Mouse (Mus musculus) frontal cortex, adult (tissue): ENCODE results near the gene Tmem121.

Experiments used
- ATAC-seq: cut with Nextera tagmentation; 2 replicates; pipeline ENCODE4 v1.9.2; 2017; ENCODE audit warnings: mild to moderate bottlenecking, moderate library complexity, mixed read lengths; ENCODE audit not compliant: low TSS enrichment

The Tmem121 gene

DNA sequence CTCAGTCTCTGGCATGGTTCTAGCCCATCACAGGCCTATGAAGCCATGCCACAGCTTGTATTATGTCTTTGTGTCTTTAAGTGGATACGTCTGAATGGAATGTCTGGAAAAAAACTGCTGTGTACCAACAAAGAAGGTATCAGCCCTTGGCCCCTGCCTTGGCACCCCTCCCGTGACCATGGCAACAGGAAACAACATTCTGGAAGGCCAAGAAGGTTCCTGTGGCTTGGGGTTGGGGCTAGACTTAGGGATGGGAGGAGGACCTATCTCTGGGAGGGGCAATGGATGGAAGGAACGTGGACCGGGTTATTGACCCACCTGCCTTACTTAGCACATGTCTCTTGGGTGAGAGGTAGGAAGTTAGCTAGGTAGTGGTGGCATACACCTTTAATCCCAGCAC lies 36.4 kb upstream of the Tmem121 start:
- ATAC-seq, result no peak

DNA sequence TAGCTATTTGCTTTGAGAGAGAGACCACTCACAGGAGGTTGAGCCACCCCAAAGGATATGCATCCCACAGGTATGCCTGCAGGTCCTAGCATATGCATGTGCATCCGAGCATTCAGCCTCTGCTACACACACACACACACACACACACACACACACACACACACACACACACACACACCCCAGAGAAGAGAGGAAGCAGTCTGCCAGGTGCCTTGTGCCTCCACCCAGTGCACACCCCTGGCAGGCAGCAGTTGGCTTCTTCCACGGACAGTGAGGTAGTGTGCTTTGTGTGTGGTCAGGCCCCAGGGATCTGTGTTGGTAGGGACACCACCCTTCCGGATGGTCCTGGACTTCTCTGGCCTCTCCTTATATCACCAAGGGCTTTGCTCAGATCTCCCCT lies 35.8 kb upstream of the Tmem121 start:
- ATAC-seq, result no peak

DNA sequence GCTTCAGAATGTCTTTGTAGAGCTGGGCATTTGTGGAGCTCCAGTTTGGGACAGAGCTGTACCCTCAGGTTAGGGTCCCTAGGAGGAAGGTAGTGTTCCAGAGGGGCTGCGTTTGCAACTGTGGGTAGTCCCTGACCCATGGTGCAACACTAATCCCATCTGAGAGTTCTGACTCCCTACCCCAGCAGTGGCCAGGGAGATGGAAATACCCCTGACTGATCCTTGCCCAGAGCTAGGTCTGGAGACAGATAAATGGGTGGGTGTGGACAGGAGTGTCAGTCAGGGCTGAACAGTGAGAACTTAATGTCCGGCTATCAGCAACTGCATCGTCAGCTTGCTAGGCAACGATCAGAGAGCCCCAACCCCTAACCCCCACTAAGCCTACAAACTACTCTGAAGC lies 35.1 kb upstream of the Tmem121 start:
- no peak for ATAC-seq

DNA sequence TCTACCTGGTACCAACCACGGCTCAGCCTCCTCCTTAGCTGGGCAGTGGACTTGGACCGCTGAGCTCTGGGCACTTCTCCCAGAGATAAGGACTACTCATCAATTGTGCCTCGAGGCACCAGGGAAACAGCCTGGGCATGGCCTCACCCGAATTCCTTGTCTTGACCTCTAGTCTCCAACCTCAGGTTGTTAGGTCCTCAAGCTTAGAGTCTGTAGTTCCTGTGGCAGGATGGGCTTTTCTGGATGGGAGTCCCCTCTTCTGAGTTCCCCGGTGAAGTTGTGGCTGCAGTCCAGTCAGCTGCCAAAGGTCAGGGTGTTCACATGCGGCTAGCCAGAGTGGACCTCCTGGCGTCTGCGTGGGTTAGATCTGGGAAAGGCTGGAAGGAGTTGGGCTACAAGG lies 34.7 kb upstream of the Tmem121 start:
- ATAC-seq, result no peak

DNA sequence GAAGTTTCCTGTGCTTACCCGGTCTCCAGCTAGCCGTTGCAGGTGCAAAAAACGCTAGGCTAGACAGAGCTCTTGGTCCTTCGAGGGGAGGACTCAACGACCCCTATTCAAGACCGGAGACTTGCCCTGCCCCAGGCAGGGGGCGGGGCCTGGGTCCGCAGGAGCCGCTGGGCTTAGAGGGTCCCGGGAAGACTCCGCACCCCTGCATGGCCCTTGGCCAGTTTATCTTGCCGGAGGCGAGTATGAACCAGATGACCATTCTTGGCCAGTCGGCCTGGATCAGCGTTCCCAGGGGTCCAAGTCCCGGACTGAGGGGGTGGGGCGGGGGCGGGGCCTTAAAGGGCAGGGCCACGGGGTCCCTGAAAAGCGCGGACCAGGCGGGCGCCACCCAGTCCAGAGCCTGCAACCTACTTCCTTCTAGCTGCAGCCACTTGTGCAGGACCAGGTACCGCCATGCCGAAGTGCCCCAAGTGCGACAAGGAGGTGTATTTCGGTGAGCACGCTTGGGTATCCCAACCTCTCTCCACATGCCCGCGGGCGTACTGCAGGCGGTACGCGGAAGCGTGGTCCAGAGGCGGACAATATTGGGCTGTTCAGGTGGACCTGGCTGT lies 34.0 kb upstream of the Tmem121 start:
- no peak for ATAC-seq

DNA sequence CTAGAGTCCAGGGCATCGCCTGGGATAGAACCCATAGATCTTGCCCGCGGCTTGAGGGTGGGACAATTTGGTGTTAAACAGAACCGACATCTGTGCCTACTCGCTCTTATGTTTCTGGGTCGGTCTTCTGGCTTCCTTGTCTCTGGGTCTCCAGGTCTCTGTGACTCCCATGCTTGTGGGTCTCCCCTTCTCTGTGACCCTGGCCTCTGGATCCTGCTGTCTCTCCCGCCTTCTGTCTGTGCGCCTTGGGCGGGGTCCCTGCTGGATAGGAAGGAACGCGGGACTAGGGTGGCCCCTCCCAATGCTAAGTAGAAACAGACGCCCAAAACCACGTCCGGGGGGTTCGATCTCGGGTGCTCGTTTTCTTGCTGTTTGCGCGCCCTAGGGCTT lies 33.5 kb upstream of the Tmem121 start:
- ATAC-seq, result no peak

DNA sequence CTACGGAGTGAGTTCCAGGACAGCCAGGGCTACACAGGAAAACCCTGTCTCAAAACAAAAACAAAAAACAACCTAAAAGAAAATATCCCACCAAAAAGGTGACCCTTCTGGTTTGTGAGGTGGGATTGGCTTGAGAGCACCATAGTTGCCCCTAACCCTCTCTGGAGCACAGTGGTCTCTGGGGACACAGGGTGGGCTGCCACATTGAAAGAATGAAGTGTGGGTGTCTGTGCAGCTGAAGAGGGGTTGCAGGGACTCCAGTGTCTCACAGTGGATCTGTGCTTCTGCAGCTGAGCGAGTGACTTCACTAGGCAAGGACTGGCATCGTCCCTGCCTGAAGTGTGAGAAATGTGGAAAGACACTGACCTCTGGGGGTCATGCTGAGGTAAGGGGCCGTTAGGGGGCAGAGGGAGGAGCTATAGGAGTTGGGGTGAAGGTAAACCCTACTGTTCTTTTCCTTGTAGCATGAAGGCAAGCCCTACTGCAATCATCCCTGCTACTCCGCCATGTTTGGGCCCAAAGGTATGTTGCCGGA lies 32.7 kb upstream of the Tmem121 start:
- no peak for ATAC-seq

DNA sequence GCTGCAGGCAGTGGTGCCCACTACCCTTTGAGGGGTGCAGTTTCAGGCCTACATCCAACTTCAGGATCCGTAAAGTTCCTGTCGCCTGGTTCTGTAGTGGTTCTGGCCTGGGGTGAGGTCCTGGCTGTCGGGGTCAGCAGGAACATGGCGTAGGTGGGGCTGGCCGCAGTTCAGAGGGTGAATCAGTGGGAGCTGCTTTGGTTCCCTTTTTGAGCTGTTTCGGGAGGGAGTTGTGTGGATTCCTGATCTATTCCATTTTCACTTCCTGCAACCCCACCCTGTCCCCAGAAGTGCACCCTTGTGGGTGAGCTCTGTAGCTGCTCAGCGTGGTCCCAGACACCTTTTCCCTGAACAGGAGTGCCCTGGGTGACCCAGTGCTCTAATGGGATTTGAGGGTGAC lies 31.8 kb upstream of the Tmem121 start:
- ATAC-seq, result no peak

DNA sequence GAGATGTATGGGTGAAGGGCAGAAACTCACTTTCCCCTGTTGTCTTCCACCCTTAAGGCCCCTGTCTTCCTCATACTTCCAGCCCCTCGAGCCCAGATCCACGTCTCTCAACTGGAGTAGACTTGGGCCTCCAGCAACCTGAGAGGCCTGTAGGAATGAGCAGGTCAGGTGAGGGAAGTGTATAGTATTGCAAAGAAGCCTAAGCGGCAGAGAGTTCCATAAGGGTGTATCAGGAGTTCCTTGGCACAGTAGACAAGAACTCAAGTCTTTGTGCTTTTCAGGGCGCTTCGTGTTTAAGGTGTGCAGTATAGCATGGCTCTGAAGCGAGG lies 31.0 kb upstream of the Tmem121 start:
- ATAC-seq, result no peak

DNA sequence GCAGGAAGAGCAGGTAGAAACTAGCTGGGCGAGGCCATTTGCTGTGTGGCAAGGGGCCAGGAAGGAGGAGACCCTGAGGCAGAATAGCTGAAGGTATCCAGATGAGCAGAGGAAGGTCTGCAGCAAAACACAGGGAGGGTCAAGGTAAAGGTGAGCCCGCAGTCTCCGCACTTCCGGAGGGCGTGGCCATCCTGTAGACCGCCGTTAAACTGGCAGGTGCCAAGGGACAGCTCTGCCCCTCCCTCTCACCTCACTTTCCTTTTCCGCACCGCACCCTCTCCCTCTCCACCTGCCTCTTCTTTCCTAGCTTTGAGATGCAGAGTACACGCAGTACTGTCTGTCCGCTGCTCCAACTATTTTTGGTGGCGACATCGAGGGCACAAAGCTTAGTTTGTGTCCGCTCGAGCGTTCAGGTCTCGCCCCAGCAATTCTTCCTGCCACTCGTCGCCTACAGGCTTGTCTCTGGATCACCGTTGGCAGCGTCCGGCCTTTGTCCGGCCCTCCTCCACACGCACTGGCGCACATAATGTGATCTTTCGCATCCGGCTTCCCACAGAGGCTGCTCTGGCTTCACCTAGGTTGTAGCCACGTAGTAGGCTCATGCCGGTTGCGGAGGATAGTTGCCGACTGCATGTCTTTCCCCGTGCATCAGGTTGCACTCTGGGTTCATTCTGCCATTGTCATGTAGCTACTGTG lies 30.5 kb upstream of the Tmem121 start:
- ATAC-seq, result peak; percentile 7; the same call in 1 of the 2 replicates

DNA sequence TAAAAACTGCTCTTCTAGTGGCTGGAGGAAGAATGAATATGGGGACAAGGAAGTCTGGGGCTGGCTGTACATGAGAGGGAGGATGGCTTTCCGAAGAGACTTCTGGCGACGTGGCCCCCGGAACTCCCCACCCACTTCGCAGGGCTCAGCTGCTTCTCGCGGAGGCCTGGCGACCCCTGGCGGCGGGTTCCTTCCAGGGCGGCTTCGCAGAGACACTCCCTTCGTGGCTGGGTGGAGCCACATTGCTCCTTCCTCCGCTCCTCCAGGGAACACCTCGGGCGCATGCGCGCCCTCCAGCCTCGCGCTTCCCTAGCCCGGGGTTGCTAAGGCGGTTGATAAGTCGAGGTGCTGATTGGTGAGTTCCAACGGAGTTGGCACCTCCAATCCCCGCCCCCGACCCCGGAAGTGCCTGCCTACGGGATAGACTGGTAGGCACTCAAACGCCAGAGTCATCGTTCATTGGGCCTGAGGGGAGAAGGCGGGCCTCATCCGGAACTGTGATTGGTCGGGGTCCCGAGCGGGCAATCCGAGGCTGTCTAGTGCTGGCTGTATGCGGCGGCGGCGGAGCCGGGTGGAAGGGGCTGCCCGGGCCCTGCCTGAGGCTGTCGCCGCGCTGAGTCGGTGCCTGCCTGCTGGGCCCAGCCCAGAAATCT lies 29.7 kb upstream of the Tmem121 start, which contains the start of gene Tedc1:
Gene Tedc1 (plus strand): TSS at position 535 of the 653 bp plus-strand sequence.
- peak; percentile 96 for ATAC-seq

DNA sequence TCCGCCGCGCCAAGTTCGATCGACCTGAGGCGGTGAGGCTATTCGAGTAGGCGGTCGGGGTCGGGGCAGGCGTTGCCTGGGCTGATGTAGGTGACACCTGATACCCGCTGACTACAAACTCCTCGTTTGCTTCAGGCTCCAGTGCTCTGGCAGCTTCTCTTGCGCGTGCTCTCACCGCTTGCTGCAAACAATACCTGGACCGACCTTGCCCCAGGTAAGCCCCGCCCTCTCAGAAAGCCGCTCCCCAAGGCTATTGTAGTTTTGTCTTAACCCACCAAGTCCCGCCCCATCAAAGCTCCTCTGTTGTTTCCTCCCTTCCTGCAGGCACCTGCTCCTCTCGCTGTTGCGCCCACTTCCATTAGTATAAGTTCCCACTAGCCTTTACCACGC lies 29.2 kb upstream of the Tmem121 start:
- ATAC-seq, result no peak

DNA sequence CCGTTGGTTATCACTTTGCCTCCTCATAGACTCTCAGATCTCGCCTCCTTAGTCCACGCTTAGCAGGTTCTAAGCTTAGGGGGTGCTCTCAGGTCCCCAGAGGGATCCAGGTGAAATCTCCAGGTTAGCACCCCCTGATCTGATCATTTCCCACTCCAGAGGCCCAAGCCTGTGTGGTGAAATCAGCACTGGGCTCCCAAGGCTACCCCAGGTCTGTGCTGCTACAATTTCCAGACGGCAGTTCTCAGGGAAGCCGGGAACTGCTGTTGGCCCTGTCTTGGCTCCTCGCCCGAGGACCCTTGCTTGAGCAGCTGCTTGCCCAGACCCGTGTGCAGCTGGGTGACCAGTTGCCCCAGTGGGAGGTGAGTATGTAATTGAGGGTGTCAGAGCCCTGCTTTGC lies 28.7 kb upstream of the Tmem121 start:
- no peak for ATAC-seq

DNA sequence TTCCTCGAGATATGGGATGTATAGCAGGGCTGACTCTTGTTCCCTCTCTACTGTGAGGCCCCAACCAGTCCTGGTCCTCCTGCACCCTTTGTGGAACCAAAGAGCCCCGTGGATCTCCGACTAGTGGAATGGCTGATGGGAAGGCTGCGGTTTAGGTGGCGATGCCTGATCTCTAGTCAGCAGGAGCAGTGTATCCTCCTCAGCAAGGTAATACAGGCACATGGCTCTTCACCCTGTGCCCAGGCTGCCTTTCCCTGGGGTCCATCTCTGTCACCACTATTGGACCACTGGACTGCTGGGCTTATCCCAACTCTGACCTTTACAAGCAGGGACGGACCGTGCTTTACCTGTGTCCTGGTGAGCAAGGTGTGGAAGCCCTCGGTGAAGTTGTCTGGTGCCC lies 28.2 kb upstream of the Tmem121 start:
- no peak for ATAC-seq

DNA sequence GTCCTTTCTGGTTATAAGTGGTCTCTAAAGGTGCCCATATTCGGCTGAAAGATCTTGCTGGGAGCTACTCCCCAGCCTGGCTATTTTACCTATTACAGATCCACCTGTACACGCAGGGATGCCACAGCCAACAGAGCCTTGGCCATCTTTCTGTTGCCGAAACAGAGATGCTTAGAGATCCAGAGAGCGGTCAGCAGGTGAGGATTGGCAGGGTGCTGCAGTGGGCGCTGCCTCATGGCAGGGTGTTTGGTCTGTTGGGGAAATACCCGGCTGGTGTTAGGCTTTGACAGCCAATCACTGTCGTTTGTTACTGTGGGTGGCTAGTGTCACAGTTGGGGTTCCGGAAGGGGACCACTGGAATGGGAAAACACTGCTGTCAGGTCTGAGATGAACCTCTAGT lies 27.8 kb upstream of the Tmem121 start:
- ATAC-seq, result no peak

DNA sequence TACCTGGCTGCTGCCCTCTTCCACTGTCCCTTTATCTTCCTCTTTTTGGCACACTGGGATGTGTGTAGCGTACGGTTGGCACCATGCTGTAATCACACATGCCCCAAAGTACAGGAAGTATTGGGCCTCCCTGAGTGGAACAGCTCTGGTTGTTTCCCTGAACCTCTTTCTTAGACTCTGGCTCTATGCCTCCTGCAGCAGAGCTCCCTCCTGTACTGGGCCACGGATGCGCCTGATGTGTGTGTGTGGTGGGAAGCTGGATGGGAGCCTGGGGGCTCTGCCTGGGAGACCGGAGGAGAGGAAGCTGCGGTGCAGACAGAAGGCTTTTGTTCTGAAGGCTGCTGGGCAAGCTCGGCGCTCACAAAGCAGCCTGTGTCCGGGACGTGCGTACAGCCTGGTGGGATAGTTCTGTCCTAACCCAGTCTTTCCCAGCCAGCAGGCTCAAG lies 22.1 kb upstream of the Tmem121 start:
- peak; percentile 81 for ATAC-seq

DNA sequence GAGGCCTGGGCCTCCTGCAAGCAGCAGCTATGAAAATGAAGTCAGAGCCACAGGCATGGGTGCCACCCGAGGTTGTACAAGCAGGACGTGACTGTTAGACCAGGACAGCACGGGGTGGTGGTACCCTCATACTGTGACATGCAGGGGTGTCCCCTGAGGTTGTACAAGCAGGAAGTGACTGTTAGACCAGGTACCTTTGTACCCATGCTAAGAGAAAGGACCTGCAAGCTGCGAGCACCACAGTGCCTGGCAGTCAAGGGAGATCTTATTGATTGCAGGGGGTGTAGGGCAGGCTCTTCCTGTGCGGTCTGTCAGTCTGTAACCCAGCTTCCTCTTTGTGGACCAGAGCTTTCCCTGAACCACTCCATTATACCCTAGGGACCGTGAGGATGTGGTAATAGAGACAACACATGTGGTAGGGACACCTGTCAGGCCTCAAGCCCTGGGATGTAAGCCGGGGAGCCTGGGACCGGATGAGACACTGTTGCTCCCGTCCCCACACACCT lies 17.6 kb upstream of the Tmem121 start:
- ATAC-seq, result no peak

DNA sequence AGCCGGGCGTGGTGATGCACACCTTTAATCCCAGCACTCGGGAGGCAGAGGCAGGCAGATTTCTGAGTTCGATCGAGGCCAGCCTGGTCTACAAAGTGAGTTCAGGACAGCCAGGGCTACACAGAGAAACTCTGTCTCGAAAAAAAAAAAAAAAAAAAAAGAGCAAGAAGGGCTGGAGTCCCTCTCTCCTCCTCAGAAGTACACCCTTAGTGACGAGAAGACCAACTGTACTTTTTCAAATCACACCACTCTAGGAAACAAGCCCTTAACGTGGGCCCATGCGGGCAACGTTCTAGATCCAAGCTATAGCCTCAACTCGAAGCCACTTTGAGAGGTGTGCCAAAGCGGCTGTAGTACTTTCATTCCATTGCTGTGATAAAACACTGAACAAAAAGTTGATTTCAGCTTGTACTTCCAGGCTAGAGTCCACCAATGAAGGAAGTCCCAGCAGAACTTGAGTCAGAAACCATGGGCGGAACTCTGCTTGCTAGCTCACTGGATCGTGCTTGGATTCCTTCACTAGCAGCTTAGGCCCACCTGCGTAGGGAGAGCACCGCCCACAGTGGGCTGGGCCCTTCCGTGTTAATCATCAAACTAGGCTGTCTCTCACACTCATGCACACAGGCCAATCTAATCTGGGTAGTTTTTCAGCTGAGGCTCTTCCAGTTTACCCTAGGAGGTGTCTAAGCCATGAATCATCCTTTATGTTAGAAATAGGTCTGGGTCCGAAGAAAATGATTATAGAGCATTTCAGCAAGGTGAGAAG lies 8.6 kb upstream of the Tmem121 start:
- no peak for ATAC-seq

DNA sequence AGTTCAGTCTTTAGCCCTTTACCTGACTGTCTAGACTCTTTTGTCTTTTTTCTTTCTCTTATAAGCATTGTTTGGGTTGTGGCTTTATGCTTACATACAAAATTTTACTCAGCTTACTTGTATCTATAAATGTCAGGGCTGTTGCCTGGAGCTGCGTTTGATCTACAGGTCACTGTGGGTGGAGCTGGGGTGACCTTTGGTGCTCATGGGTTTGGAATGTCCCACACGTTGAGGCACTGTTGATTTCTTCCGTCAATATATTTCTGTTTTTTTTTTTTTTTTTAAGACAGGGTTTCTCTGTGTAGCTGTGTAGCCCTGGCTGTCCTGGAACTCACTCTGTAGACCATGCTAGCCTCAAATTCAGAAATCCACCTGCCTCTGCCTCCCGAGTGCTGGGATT lies 4.7 kb upstream of the Tmem121 start:
- ATAC-seq, result no peak

DNA sequence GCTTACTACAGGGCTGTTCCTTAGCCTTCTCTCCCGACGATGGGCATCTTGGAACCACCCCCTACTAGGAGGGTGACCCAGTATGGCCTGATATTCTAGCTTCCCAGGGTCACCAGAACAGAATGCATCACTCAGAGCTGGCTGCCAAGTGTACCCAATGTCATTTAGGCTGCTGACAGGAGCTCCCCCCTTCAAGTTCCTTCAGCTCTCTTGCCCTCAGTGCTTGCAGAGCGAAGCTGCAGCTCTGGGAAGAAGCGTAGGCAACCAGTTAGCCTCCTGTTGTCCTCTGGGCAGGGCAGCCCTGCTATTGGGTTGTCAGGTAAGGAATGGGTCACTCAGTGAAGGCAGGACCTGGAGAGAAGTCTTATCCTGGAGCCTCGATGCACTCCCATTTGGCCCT lies 785 bp upstream of the Tmem121 start:
- ATAC-seq, result no peak

DNA sequence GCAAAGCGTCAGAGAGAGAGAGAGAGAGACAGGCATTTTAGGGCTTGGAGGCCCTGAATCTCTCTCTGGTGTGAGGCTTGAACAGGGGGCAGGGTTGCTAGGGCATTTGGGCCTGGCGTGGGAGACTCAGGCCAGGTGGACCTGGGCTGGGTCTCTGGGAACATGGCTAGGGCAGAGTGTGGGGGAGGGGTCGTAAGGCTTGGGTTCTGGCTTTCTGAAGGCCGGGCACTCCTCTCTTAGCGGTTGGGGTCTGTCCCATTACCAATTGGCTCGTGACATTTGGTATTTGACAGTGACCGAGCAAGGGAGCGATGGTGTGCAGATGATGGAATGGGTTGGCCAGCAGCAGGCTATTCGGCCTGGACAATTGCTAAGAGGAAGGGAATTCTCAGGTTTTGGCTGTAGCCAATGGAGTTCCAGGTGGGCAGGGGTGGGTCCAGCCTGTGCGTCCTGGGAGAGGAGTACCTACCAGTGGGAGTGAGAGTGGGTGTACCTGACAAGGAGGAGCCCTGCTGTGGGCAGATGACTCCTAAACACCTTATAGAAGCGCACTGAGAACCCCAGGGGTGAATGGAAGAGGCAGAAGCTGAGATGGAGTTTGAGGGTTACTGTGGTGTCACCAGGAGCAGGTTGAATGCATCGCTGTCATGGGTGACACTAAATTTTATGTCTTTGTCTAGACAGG lies 738 bp downstream of the Tmem121 start:
- ATAC-seq, result no peak

DNA sequence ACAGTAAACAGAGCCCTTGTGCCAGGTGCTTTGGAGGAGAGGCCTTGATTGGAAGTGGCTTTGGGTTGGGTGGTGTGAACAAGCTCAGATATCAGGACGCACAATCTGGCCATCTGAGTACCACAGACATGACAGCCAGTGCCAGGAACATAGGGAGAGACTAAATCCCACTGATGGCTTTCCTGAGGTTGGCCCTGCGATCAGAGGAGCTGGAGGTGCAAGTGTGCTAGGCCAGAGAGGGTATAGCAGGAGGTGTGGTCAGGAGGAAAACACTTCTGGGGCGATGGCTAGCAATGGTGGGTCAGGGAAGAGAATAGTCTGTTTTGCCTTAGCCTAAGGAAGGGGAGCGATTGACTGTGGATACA lies 1.3 kb downstream of the Tmem121 start:
- no peak for ATAC-seq
